Mouse (Mus musculus): ENCODE data around the gene Rcbtb1. TPM values are rescaled to one million over a fixed set of nuclear protein-coding genes. Genes with fewer than 3 reads are reported as not detected.

The Rcbtb1 gene
- total RNA-seq, 4 experiments from 2014 or later = 41.0 to 46.6 (median 44.5) TPM

Other genes with a start within 250 kb of the Rcbtb1 start
- gene 1700129C05Rik, start 58.3 kb upstream of the Rcbtb1 start, total RNA-seq (2022) = not detected
- not detected for gene Gm5142, start 22.5 kb upstream of the Rcbtb1 start, total RNA-seq (2022)
- gene Gm6904, start 59.0 kb downstream of the Rcbtb1 start, total RNA-seq (2022) = not detected
- gene Phf11a, start 96.3 kb downstream of the Rcbtb1 start, total RNA-seq (2022) = under 1 TPM; 0.35 to 0.81 (median 0.61) TPM
- gene Phf11b, start 140.1 kb downstream of the Rcbtb1 start, total RNA-seq (2022) = 1 to 10 TPM; 1.6 to 4.6 (median 3.0) TPM
- gene Phf11d, start 164.3 kb downstream of the Rcbtb1 start, total RNA-seq (2022) = 1 to 10 TPM; 3.3 to 7.5 (median 5.5) TPM
- gene Phf11c, start 194.2 kb downstream of the Rcbtb1 start, total RNA-seq (2022) = 1 to 10 TPM in 1 of 4 experiments, under 1 TPM in 3; 0.52 to 1.1 (median 0.80) TPM
- 1 to 10 TPM; 5.6 to 9.9 (median 7.4) TPM for gene Setdb2, start 239.7 kb downstream of the Rcbtb1 start, total RNA-seq (2022)
- 10 to 100 TPM; 31.7 to 46.4 (median 42.3) TPM for gene Cab39l, start 239.8 kb downstream of the Rcbtb1 start, total RNA-seq (2022)

All from adrenal gland, adult 8-10 months (tissue).